Mouse (Mus musculus): ENCODE results near the gene Cnr2.

- no peak for TF ChIP-seq POLR2A (IDR thresholded peaks at IDR 0.05; ENCODE audit: insufficient read depth, low read depth, low read length)
- no peak for TF ChIP-seq CTCF (IDR thresholded peaks at IDR 0.05; ENCODE audit: insufficient read depth, low read depth, low read length)
Measured at GRCm38 (mm10) chr4:135896157-135896556, 963 bp downstream of the Cnr2 start.

Data from olfactory bulb, adult 2 months (tissue).